Mouse (Mus musculus): ENCODE results near the gene Gpr25.

The Gpr25 gene

DNA sequence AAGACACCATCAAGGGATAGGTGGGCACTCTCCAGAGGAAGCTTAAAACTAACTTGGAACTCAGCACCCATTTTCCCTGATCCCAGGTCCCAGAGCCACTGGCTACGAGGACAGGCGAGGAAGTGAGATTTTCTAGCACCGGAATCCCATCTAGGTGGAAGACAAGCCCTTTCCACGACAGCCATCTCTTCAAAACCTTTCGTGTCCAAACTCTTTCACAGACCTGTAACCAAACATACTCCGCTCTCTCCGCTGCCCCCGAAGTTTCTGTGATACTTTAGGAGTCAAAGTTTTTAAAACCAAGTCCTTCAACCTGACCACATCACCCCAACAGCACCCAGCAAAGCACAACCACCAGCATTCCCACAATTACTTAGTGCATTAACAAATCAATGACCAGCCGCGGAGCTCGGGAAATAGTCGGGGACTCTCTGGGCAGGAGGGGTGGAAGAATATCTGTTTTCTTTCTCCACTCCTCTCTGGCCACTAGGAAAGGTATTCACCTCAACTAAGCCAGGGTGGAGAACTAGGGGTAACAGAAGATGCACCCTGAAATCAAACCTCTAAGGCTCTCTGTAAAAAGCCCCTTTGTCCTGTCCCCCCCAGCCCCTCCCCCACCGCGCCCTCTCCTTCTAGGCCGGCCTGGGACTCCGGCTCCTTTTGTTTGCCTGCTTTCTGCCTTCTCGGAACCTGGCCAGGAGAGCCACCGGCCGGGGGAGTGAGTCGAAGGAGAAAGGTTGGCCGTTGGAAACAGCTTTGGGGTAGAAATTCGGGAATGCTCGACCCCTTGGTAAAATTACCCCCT, 27.5 kb downstream of the Gpr25 start:
- no peak for DNase-seq

DNA sequence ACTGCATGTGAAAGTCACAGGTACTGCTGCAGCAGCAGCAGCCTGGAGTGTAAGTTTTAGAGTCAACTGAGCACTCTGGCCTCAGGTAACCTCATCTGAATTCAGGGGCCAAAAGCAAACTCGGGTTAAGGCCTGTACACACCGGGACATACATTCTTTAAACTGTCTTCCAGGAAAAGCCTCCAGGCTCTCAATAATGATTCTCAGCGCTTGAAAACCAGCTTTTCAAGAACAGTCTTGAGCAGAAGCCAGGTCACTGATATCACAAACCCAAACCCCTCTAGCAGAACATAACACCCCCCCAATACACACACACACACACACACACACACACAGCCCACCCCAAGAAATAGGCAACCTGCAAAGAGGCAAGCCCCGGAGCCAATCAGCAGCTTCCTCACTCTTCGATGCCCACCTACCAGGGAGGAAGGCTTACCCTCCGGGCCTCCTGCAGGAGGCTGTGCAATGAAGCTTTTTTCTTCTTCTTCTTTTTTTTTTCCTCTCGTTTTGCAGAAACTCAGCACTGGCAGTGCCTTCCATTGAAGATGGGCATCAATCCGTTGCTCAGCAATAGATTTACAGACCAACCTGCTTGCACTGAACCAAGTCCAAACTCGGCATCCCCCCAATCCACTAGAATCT, 28.3 kb downstream of the Gpr25 start:
- no peak for DNase-seq

DNA sequence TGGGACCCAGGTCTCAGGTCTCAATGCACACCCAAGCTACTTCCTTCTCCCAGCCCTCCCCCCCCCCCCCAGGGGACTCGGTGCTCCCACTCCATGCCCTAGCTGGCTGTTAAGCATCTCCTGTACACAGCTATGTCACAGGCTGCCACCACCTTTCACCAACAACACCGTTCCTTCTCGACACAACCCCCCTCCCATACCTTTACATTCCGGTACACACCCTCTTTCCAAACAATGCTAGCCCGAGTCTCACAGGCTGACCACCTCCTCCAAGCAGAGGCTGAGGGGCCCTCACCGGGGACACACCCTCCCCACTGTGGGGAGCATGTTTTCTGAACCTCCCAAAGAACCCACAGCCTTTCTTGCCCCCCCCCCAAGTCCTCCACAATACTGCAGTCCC, 29.1 kb downstream of the Gpr25 start:
- DNase-seq, result no peak

DNA sequence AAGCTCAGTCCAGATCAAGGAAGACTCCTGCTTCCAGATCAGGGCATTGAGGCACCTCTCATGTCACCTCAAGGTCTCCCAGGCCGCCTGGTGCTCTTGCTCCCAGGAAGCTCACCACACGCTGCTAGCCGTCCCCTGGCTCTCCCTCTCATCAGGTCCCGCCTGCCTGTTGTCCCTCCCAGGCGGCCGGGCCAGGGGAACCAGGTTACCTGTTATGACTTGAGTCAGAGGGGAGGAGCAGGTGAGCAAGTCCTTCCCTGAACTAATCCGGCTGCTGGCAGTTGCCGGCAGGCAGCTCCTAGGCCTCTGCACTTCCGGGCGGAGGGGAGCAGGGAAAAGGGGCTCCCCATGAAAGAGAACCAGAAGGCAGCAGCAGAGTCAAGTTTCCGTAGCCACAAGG, 30.5 kb downstream of the Gpr25 start:
- DNase-seq, result no peak

DNA sequence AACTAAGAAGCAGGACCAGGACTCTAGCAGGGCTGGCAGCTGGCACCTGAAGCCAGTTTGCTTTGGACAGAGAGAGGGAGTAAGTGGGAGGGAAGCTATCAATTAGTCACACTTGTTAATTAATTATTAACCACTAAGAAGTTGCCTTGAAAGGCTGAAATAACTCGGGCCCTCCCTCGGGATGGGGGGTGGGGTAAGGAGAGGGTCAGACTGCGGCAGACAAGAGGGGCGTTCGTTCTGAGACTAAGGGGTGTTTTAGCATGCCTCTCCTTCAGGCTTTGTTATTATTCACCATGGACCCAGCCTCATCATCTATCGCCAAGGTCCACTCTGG, 31.7 kb downstream of the Gpr25 start:
- no peak for DNase-seq

DNA sequence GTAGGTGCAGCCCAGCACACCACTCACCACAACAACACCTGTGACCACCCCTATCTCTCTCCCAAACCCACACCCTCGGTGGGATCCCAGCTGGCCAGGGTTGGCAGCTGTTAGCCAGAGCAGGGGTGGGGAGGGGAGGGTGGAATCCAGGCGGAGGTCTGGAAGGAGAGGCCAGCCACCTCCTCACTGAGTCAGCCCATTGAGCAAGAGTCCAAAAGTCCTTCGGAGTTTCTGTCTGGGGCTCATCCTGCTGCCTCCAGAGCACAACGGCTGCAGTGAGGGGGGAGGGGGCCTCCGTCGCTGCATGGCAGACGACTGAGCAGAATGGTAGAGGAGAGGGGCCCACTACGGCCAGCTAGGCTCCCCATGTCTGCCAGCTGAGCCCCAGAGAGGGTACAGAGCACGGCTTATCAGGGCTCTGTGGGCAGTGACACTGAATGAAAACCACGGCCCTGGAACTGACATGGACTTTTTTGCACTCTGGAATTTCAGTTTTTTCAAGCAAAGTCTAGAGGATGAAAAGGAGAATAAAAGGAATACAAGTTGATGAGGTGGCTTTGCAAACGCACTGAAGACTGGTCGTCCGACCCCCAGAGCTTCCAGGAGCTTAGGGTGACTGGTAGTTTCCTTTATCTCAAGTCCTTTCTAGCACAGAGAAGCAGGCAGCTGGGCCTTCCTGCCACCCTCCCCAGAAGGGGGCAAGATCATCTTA, 32.2 kb downstream of the Gpr25 start:
- no peak for DNase-seq

DNA sequence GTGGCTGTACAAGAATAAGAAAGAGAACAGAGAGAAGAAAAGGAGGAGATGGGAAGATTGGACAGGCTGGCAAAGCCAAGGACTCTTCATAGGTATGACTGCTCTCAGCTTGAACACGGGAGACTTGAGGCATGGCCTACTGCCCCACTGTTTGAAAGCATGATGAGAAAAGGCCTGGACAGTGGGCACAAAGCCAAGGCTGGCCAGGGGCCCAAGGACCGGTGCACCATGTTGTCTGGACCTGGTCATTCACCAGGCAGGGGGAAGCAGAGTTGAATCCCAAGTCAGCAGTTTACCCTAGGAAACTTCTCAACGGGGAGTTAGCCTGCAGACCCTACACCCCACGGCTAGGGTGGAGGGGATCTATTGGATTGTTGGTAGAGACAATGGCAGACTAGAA, 32.8 kb downstream of the Gpr25 start:
- no peak for DNase-seq

DNA sequence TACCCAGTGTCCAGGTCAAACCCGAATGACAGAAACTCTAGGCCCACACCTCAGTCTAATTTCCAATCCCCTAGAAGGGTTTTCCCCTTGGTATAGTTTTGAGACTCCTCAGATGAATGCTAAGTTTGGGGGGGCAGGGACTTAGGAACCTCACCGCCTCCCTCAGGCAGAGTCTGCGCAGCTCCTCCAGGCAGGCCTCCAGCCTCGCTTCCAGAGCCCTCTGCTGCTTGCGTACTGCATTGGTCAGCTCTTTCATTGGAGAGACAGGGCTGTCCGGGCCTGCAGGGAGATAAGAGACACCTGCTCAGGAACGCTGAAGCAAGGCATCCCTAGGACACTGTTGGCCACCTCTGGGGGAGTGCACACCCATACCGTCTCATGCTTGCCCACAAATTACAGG, 34.0 kb downstream of the Gpr25 start:
- DNase-seq, result no peak

DNA sequence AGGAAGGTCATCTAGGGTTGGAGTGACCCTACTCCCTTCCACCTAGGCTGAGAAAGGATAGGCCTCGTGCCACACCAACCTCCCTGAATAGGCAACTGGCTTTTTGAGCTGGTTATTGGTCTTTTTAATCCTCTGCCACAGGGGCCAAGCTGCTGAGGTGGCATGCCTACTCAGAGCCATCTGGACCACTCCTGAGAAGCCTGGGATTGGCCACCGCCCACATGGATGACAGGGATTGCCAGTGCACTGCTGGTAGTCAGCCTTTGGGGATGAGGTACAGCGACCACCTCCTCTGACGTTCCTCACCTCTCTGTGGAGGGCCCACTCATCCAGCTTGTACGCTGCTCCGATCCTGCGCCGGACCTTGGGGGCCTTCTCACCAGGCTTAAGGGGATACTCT, 34.8 kb downstream of the Gpr25 start:
- no peak for DNase-seq

DNA sequence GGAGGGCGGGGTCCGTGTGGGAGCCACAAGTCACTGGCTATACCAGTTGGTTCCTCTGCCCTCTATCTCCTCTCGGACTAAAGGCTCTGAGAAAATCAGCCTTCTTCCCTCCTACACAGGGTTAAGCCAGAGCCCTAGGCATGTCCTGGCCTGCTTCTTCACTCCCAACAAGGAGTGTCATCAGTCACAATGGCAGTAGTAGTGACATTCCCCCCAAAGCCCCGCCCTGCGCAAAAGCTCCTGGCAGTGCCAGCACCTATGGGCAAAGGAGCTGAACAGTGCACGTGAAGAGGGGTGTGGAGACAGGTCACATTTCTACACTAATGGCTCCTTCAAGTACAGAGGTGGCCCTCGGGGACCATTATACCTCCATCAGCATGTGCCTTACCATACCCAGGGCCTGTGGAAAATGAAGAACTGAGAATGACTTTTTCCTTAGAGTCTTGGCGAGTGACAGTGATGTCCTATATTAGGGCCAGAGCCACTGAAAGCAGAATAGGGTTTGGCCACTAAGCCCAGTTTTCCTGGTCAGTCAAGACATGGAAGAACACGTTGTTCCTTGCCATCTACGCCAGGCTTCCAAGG, 36.8 kb downstream of the Gpr25 start:
- no peak for DNase-seq

DNA sequence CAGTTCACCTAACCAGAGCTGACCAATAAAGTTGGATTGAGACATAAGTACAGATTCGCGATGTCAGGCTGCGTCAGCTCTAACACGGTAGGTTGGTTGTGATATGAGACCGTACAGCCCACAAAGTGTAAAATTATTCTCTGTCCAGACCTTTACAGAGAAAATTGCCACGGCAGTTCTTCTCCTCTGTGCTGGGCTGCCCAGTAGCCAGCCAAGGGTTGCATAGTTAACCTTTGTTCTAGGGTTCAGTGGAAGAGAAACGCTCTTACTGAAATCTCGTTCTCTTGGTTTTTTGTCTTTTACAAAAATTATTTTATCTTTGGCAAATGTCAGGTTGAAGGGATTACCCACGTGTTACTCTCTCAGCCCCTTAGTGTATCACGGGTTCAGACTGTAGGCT, 38.3 kb downstream of the Gpr25 start:
- DNase-seq, result no peak

DNA sequence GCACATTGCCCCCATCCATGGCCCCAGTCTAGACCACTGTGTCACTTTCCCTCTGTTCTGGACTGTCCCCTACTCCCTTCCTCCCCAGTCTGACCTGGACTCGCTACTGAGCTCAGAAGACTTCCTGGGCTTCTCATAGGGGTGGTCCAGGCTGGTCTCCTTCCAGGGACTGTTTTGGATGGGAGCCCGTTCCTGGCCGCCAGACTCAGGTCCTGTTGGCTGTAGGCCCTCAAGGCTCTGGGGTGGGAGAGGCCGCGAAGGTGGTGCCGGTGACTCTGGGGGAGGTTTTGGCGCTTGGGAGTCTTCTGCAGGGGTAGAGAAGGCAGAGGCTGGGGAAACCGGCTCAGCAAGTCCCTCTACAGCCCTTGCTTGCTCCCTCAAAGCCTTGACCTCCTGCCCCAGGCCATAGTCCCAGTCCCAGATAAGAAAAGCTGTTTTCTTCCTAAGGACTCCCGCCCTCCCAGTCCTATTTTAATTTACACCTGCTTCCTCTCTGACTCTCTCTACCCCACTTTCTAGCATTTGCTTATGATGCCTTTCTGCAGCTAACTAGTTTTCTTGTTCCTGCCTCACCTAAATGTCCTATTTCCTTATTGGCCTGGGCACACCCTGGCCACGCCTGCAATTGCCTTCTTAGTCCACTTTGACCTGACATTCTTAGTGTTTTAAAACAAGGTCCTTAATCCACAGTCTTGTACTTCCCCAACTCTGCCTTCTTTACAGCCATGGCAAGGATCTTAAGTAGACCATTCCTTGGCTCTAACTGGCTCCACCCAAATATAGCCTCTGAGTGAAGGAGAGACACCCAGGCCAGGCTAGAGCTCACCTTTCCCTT, 40.4 kb downstream of the Gpr25 start:
- no peak for DNase-seq

DNA sequence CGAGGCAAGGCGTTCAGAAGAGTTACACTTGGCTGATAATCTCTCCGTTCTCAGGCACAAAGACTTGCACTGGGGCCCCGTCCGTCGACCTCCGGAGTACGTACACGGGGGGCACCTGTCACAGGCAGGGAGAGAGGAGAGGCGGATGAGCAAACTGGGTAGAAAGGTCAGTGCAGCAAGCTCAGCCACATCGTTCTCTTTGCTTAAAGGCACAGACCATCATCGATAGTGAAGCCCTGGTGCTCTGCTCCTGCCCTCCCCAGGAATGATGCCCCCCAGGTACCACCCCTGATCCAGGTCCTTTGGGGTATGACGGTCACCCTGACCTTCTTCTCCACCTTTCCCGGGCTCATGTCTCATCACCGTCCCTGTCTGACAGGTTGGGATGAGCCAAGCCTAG, 46.4 kb downstream of the Gpr25 start:
- no peak for DNase-seq

DNA sequence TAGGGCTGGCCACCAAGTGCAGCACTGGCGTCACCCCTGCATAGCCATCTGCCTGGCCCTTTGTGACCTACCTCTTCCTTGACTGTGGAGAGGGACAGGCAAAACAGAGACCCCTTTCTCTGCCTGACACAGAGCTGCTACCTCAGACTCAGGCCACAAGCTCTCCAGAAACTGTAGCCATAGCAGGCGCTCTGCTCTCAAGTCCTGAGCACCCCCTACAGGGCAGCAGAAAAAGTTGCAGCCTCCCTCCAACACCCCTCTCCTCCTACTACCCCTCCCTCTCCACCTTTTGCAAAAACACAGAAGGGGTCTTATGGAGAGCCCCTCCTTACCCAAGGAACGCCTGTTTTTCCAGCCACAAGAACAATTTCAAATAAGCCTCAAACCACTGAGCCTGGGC, 47.9 kb downstream of the Gpr25 start, which contains the start of gene Mroh3:
Gene Mroh3, minus strand, starts transcription at position 26 of the 400 bp plus-strand sequence.
- DNase-seq, result no peak
